ENCODE assay signal across 8 mouse cellular contexts in the genomic region with DNA sequence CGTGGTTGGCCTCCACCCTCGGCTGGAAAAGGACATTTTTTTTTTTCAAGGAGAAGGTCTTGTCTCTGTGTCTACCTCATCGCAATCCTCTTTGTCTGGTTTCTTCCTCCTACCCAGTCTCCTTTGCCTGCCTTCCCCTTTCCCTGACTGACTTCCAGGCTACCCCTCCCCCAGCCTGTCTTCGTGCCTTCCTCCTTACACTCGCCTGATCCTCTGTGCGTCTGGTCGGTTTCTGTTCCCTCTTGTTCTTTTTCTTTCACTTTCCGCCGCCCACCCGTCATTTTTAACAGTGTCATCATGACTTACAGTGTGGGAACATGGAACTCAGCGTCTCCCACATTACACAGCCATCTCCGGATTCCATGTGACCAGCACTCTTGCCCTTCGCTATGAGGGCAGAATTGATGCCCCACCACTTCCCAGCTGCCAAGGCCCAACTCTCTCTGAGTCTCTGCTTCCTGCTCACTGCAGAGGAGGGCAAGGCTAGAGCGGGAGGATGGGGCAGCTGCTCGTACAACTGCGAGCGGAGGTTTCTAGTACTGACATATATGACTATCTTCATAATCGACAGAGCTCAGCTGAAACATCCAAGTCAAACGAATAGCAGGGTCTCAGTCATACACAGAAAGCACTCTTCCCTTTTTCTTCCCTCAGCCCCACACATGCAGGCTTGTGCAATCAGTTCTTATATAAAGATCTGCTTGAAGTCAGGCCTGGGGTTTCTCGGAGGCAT.
A peak's percentile ranks its signal among the peaks of the same experiment; 100 is the strongest.
DNase-seq lines count a peak whose midpoint lies in the region; ATAC-seq and TF ChIP-seq lines count a peak whose summit lies in the region.

No protein-coding gene starts in this region.

- peak overlapping the region; percentile 76 for H3K27ac ChIP-seq in layer of hippocampus, adult 2 months

- H3K4me1 ChIP-seq in G1E (ENCODE audit: insufficient read depth, low read depth, low read length), result peaks cover 25% of the 10 kb centered on the region
- H3K4me1 ChIP-seq in lung, adult 2 months (ENCODE audit: control insufficient read depth, insufficient read depth, low read length), result no peaks in the 10 kb centered on the region; the same call in 1 of the 2 replicates

- ATAC-seq in G1E (ENCODE audit: extremely low read depth, insufficient number of reproducible peaks, low FRiP score, poor library complexity, severe bottlenecking), result no peak

- DNase-seq in B cell, adult 2 months, result peak; percentile 82 to 85
- no peak for DNase-seq in G1E (ENCODE audit: low spot score)
- peak; percentile 18 for DNase-seq in fibroblast of lung, adult 2 months (ENCODE audit: low read depth)
- DNase-seq in heart, postnatal 25 days (ENCODE audit: low spot score), result peak; percentile 30
- peak; percentile 52 to 60 for DNase-seq in layer of hippocampus, adult 2 months (ENCODE audit: low spot score in 2 of 2)
- DNase-seq in lung, adult 2 months, result peak; percentile 22
- DNase-seq in right cerebral cortex, postnatal 10 days (ENCODE audit: low spot score in 2 of 2), result peak; percentile 73 to 77
- no peak for DNase-seq in cerebellum, adult 8-10 months

- WGBS in lung, adult 2 months, result 19% methylated on average over 20 of the region's 20 CpGs

- no peaks in the 10 kb centered on the region for H3K36me3 ChIP-seq in G1E (replicated peaks)

- intact Hi-C loops in heart, postnatal 25 days (cut with DNase I), result no loop called here

- no peaks in the 10 kb centered on the region for H3K27me3 ChIP-seq in G1E (ENCODE audit: insufficient read depth, low read length)

- no peak for TF ChIP-seq CTCF in G1E (IDR thresholded peaks at IDR 0.05; ENCODE audit: low read depth, low read length)
- TF ChIP-seq CTCF in layer of hippocampus, adult 2 months (conservative IDR thresholded peaks at IDR 0.05), result no peak
- TF ChIP-seq CTCF in lung, adult 2 months (IDR thresholded peaks at IDR 0.05; ENCODE audit: insufficient read depth, low read length), result no peak

- TF ChIP-seq POLR2A in lung, adult 2 months (IDR thresholded peaks at IDR 0.05; ENCODE audit: borderline replicate concordance, extremely low read depth, low read depth, low read length), result no peak

- H3K4me3 ChIP-seq in G1E (ENCODE audit: low read depth, low read length), result peak overlapping the region; percentile 48; the same call in 1 of the 2 replicates
- no peak overlapping the region; the same call in 1 of the 2 replicates for H3K4me3 ChIP-seq in layer of hippocampus, adult 2 months
- H3K4me3 ChIP-seq in lung, adult 2 months (replicated peaks; ENCODE audit: extremely low read depth, low read depth, low read length), result peak overlapping the region; percentile 63

- no peaks in the 10 kb centered on the region for H3K9me3 ChIP-seq in G1E (replicated peaks)

Comparison
In these comparisons a context has a peak if more than half of its experiments do, and no peak if none do; other contexts are left out.
1. DNase-seq: peak in B cell, adult 2 months (2 of 2), fibroblast of lung, adult 2 months (single experiment), heart, postnatal 25 days (single experiment), layer of hippocampus, adult 2 months (2 of 2), lung, adult 2 months (single experiment) and right cerebral cortex, postnatal 10 days (2 of 2); none in G1E (single experiment) and cerebellum, adult 8-10 months (single experiment).